ENCODE assay signal across 23 mouse cellular contexts in genomic region chr7:82387121-82387520, GRCm38 (mm10). TPM values are rescaled to one million over a fixed set of nuclear protein-coding genes. Genes with fewer than 3 reads are reported as not detected.
"Had no signal": no experiment of that assay in that cellular context is flagged by ENCODE, and none has a peak within 500 bp of the region (broad histone marks: within the 10 kb centered on the region; RNA-seq: fewer than 3 reads in every experiment).

No protein-coding gene starts in this region.

- H3K9ac ChIP-seq: limb, embryonic 12.5 days; limb, embryonic 15.5 days; liver, embryonic 14.5 days; liver, postnatal 0 days; lung, embryonic 14.5 days; midbrain, embryonic 13.5 days; neural tube, embryonic 13.5 days had no signal

- H3K4me2 ChIP-seq: limb, embryonic 12.5 days; limb, embryonic 15.5 days; liver, embryonic 11.5 days; lung, embryonic 14.5 days; midbrain, embryonic 13.5 days; neural tube, embryonic 13.5 days had no signal

- ATAC-seq: liver, postnatal 0 days; lung, postnatal 0 days; midbrain, embryonic 13.5 days; midbrain, embryonic 16.5 days had no signal

- H3K27ac ChIP-seq: kidney, postnatal 0 days; limb, embryonic 12.5 days; limb, embryonic 15.5 days; liver, embryonic 14.5 days; midbrain, embryonic 10.5 days; midbrain, embryonic 13.5 days; neural tube, embryonic 13.5 days had no signal

- H3K27me3 ChIP-seq: limb, embryonic 12.5 days; limb, embryonic 15.5 days; megakaryocyte, embryonic 14.5 days; midbrain, embryonic 13.5 days; neural tube, embryonic 13.5 days had no signal

- H3K4me3 ChIP-seq: limb, embryonic 12.5 days; limb, embryonic 15.5 days; megakaryocyte, embryonic 14.5 days; midbrain, embryonic 10.5 days; midbrain, embryonic 13.5 days; myocyte; neural tube, embryonic 13.5 days had no signal

- H3K4me1 ChIP-seq: megakaryocyte, embryonic 14.5 days; midbrain, embryonic 10.5 days; midbrain, embryonic 13.5 days; neural tube, embryonic 13.5 days had no signal

- H3K36me3 ChIP-seq: limb, embryonic 12.5 days; limb, embryonic 15.5 days; midbrain, embryonic 10.5 days; midbrain, embryonic 13.5 days; neural tube, embryonic 13.5 days had no signal

- DNase-seq: kidney, postnatal 25 days; left cerebral cortex, postnatal 4 days; liver, postnatal 0 days; lung, embryonic 14.5 days; lung, postnatal 36 days; retina, postnatal 1 day; right cerebral cortex, postnatal 25 days; thymus, adult 18-20 months; thymus, postnatal 36 days had no signal

- H3K9me3 ChIP-seq: limb, embryonic 15.5 days; midbrain, embryonic 10.5 days; midbrain, embryonic 13.5 days; neural tube, embryonic 13.5 days had no signal

RNA-seq across cellular contexts. Expression of gene Adamtsl3, which starts 51.6 kb away (rescaled TPM):
- total RNA-seq: monocyte, adult 5-6 weeks; neutrophil, adult 5-6 weeks had no signal
- polyA plus RNA-seq: midbrain, embryonic 10.5 days had no signal
